Mouse (Mus musculus) limb, embryonic 14.5 days (tissue): ENCODE measurements around the gene Lrrc8c. TPM values are rescaled to one million over a fixed set of nuclear protein-coding genes. Genes with fewer than 3 reads are reported as not detected.

Experiments
- ATAC-seq: fragments of 200-750 bp; cut with Nextera tagmentation; 2 replicates; pipeline ENCODE4 v1.8.0; 2017; ENCODE audit warnings: low read depth, moderate number of reproducible peaks, moderate TSS enrichment; ENCODE audit not compliant: low FRiP score
- DNase-seq: peaks from one replicate; pipeline ENCODE4 v3.0.0-alpha.2; 2015; ENCODE audit warnings: low spot score
- H3K27ac ChIP-seq: fragments of 300-500 bp; sonication (generic); replicated peaks from 2 replicates; pipeline ENCODE4 v1.5.1; 2014; ENCODE audit warnings: low read depth, mild to moderate bottlenecking, low read length, moderate library complexity, mixed read lengths
- H3K27me3 ChIP-seq: fragments of 300-500 bp; sonication (generic); 2 replicates; pipeline ENCODE4 v1.6.1; 2014; ENCODE audit warnings: low read length, mixed read lengths; ENCODE audit not compliant: control insufficient read depth, insufficient read depth
- H3K36me3 ChIP-seq: fragments of 300-500 bp; sonication (generic); 2 replicates; pipeline ENCODE4 v1.6.1; 2014; ENCODE audit warnings: mild to moderate bottlenecking, low read length, moderate library complexity, mixed read lengths; ENCODE audit not compliant: control insufficient read depth, insufficient read depth
- H3K4me1 ChIP-seq: fragments of 300-500 bp; sonication (generic); 2 replicates; pipeline ENCODE4 v1.6.1; 2014; ENCODE audit warnings: antibody characterized with exemption, low read length, mixed read lengths; ENCODE audit not compliant: control insufficient read depth, insufficient read depth
- H3K4me2 ChIP-seq: fragments of 300-500 bp; sonication (generic); replicated peaks from 2 replicates; pipeline ENCODE4 v1.6.1; 2014; ENCODE audit warnings: low read depth, mild to moderate bottlenecking, low read length, moderate library complexity; ENCODE audit not compliant: severe bottlenecking
- H3K4me3 ChIP-seq: fragments of 300-500 bp; sonication (generic); replicated peaks from 2 replicates; pipeline ENCODE4 v1.5.1; 2014; ENCODE audit warnings: low read length
- H3K9ac ChIP-seq: fragments of 300-500 bp; sonication (generic); 2 replicates; pipeline ENCODE4 v1.6.1; 2014; ENCODE audit warnings: mild to moderate bottlenecking, low read depth, low read length, moderate library complexity; ENCODE audit not compliant: severe bottlenecking
- H3K9me3 ChIP-seq: fragments of 300-500 bp; sonication (generic); 2 replicates; pipeline ENCODE4 v1.6.1; 2016; ENCODE audit warnings: low read length; ENCODE audit not compliant: control insufficient read depth
- POLR2A ChIP-seq: fragments of 200-500 bp; IDR thresholded peaks from 2 replicates; pipeline ENCODE4 v1.8.0; 2012; ENCODE audit warnings: inconsistent platforms, mild to moderate bottlenecking, moderate library complexity, borderline replicate concordance; ENCODE audit not compliant: insufficient read depth, insufficient read length; ENCODE audit errors: extremely low read depth
- WGBS: fragments of 180-500 bp; shearing (Covaris S2); extraction: QIAGEN DNeasy Blood & Tissue Kit; methylation state at CpG from one replicate; pipeline ENCODE4 v1.1.7; 2014; 5-methylcytosine and 5-hydroxymethylcytosine counted together
- polyA plus RNA-seq, 2 experiments: library from polyadenylated mRNA; depleted of rRNA in 1 of 2; stranded (reverse) in 1 of 2; unstranded in 1 of 2; fragments of >200 nt; fragmentation: Nextera tagmentation in 1 of 2; extraction: Ambion mirVana in 1 of 2; gene quantifications; 2 replicates each; pipeline versions ENCODE4 v1.2.1 to v1.2.3; 2012 to 2014

Gene Lrrc8c
- polyA plus RNA-seq, 2 experiments, result 13.0 to 19.7 TPM

DNA sequence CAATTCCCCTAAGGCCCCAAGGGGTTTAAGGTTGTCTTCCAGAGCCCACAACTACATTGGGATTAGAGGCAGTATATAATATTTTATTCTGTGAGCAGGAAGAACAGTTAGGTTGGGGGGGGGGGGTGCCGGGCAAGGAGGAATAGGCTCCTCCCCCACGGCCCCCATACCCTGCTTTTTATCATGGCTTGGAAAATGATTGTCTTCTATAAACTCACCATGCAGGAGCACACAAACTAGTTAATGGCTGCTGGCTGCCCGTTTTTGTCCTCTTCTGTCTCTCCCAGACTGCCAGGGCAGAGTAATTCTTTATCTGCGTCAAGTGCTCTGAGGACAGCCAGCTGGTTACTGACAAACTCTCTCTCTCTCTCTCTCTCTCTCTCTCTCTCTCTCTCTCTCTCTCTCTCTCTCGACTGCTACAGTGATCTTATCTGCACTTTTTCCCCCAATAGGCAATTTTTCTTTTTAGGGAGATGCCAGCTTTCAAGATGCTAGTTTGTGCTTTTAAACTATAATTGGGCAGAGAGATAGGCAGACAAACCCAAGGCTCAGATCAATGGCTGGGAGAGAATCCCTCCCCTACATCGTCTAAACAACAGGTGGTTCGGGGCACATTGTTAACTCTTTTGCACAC, 1.1 kb upstream of the Lrrc8c start:
- Histone ChIP-seq H3K27ac (no peak overlapping the region), H3K36me3 (no peaks in the 10 kb centered on the region), H3K9ac (no peak overlapping the region), H3K4me2 (peak overlapping the region; percentile 94), H3K4me1 (peaks cover 11% of the 10 kb centered on the region; the same call in 1 of the 2 replicates), H3K27me3 (no peaks in the 10 kb centered on the region), H3K9me3 (no peaks in the 10 kb centered on the region), H3K4me3 (peak overlapping the region; percentile 76)
- WGBS, result 18% methylated on average over 7 of the region's 7 CpGs
- ATAC-seq (no peak), DNase-seq (no peak)
- no peak for TF ChIP-seq POLR2A

DNA sequence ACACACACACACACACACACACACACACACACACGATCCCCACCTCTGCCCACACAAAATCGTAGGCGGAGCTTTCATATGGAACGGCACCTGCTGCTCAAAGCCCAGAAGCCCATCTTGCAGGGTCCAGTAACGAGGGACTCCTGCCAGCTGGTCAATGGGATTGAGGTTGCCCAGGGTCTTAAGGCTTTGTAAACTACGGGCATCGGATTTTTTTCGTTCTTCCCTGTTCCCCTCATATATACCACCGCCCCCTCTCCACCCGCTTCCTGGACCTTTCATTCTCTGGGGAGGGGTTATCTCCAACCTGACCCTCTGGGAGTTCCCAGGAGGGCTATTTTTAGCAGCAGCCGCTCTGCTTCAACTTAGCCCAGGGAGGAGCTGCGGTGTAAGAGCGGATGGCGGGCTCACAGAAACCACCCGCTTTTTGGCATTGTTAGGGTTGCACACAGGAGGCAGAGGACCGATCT, 527 bp upstream of the Lrrc8c start:
- Histone ChIP-seq H3K27ac (no peak overlapping the region; the same call in 1 of the 2 replicates), H3K4me3 (peak overlapping the region; percentile 76), H3K9ac (peak overlapping the region; percentile 80), H3K27me3 (no peaks in the 10 kb centered on the region), H3K9me3 (no peaks in the 10 kb centered on the region), H3K4me1 (peaks cover 11% of the 10 kb centered on the region; the same call in 1 of the 2 replicates), H3K36me3 (no peaks in the 10 kb centered on the region), H3K4me2 (peak overlapping the region; percentile 94)
- under 1% methylated on average over 16 of the region's 16 CpGs for WGBS
- no peak for DNase-seq
- no peak for TF ChIP-seq POLR2A
- no peak for ATAC-seq

DNA sequence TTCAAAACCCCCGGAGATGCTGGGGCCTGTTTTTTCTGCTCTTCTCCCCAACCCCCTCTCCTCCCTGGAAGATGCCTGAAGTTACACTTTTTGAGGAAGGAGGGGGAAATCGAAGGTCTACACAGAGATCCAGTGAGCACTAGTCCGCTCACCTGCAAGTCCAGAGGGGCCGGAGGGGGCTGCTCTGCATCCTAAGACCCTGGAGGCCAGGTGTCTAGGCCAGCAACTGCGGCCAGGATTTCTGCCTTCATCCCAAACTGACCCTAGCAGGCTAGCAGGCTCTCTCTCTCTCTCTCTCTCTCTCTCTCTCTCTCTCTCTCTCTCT, 750 bp downstream of the Lrrc8c start:
- H3K27me3 ChIP-seq, result no peaks in the 10 kb centered on the region
- peak overlapping the region; percentile 80 for H3K9ac ChIP-seq
- DNase-seq (no peak), ATAC-seq (no peak)
- no peaks in the 10 kb centered on the region for H3K9me3 ChIP-seq
- TF ChIP-seq POLR2A, result no peak
- H3K4me2 ChIP-seq, result peak overlapping the region; percentile 94
- peak overlapping the region; percentile 65; the same call in 1 of the 2 replicates for H3K27ac ChIP-seq
- 4% methylated on average over 5 of the region's 5 CpGs for WGBS
- H3K36me3 ChIP-seq, result no peaks in the 10 kb centered on the region
- H3K4me1 ChIP-seq, result peaks cover 11% of the 10 kb centered on the region; the same call in 1 of the 2 replicates
- H3K4me3 ChIP-seq, result peak overlapping the region; percentile 76

DNA sequence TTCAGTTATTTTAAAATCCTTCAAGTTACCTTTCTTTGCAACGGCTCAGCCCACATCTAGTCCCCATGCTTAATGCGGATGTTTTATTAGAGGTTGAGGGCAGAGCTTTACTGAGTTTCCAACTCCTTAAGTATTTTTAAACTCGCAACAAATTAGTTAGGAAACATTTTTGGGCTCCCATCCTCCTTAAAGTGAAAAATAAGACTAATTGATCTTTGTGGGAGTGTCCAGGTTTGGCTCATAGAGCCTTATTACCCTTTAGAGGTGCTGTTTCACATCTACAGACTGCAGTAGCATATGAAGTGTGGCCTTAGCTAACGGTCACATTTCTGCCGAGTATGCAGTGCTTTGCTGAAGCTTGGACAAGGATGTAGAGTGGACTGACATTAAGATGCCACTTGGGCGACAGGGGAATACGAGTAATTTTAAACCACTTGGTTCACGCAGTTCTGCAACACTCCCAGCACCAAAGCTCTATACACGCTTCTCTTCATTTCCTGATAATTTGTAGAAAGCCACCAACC, 1.3 kb downstream of the Lrrc8c start:
- Histone ChIP-seq H3K4me2 (peak overlapping the region; percentile 94), H3K4me1 (peaks cover 11% of the 10 kb centered on the region; the same call in 1 of the 2 replicates), H3K4me3 (peak overlapping the region; percentile 76), H3K27me3 (no peaks in the 10 kb centered on the region), H3K27ac (0 out of 2 replicates have a peak overlapping the region, but pooled peaks have one; percentile 65), H3K9ac (peak overlapping the region; percentile 80), H3K9me3 (no peaks in the 10 kb centered on the region), H3K36me3 (peaks cover 1% of the 10 kb centered on the region; the same call in 1 of the 2 replicates)
- no peak for DNase-seq
- no peak for ATAC-seq
- TF ChIP-seq POLR2A, result no peak
- WGBS, result 49% methylated on average over 9 of the region's 9 CpGs

DNA sequence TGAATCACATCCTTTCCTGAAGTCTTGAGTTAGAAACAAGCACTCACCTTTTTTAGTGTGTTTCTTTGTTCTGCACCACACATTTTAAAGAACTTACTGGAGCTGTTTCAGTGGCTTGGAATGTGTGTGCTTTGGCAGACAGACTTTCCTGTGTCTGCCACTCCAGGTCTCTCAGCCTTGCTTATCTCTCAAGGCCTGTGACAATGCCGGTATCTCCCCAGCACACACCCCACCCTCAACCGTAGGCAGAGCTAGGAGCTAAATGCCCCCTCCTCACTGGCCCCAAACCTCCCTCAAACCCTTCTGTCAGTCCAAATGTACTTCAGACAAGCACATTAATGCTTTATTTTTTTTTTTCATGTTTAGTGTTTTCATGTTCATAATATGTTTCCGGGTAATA, 4.3 kb downstream of the Lrrc8c start:
- H3K36me3 ChIP-seq, result peaks cover 3% of the 10 kb centered on the region; the same call in 1 of the 2 replicates
- H3K4me1 ChIP-seq, result peaks cover 11% of the 10 kb centered on the region; the same call in 1 of the 2 replicates
- 67% methylated on average over 3 of the region's 3 CpGs for WGBS
- no peak overlapping the region for H3K27ac ChIP-seq
- no peak for TF ChIP-seq POLR2A
- H3K4me3 ChIP-seq, result no peak overlapping the region
- no peak overlapping the region for H3K9ac ChIP-seq
- H3K27me3 ChIP-seq, result no peaks in the 10 kb centered on the region
- ATAC-seq (no peak), DNase-seq (no peak)
- H3K4me2 ChIP-seq, result no peak overlapping the region
- no peaks in the 10 kb centered on the region for H3K9me3 ChIP-seq
